Mouse (Mus musculus): ENCODE measurements around the gene Rab31.
A peak's percentile ranks its signal among the peaks of the same experiment; 100 is the strongest.

The Rab31 gene

DNA sequence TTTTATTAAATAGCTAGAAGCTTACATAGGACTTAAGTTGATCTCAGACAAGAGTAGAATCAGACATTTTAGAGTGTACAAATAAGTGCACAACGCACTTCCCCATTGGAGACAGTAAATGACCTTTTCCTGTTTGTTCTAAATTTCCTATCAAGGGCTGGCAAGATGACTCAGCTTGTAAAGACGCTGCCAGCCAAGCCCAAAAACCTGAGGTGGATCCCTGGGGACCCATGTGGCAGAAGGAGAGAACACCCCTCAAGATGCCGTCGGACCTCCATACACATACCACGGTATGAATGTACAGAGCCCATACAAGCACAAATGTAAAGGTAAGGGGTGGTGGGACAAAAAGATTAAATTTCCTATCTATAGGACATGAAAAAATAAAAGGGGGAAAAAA lies 35.4 kb downstream of the Rab31 start:
- DNase-seq (ENCODE audit: low spot score): no peak

- no peak for DNase-seq (ENCODE audit: low spot score)
Observed at GRCm38 (mm10) chr17:65735088-65735487, 37.5 kb downstream of the Rab31 start.

DNA sequence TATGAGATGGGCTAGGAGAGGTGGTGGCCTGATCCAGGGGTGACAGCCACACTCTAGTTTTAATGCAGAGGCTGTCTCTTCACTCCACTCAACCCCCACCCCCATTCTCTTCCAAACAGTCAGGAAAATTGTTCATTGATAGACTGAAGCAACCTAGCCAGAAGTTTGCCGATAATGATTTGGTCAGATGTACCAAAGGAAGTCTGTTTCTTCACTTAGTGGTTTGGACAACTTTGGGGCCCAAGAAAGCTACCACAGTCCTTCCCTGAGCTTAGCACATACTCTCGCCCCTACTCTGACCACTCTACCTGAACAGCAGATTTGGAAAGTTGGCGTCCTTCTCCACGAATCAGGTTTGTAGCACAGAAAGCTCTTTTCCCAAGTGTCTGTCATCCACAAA lies 39.9 kb downstream of the Rab31 start:
- no peak for DNase-seq (ENCODE audit: low spot score)

GRCm38 (mm10) chr17:65731710-65732109 lies 40.8 kb downstream of the Rab31 start:
- no peak for DNase-seq (ENCODE audit: low spot score)

- DNase-seq (ENCODE audit: low spot score): no peak
Observed at GRCm38 (mm10) chr17:65729945-65730741, 42.4 kb downstream of the Rab31 start.

GRCm38 (mm10) chr17:65726755-65727154 lies 45.8 kb downstream of the Rab31 start:
- DNase-seq (ENCODE audit: low spot score): no peak

DNA sequence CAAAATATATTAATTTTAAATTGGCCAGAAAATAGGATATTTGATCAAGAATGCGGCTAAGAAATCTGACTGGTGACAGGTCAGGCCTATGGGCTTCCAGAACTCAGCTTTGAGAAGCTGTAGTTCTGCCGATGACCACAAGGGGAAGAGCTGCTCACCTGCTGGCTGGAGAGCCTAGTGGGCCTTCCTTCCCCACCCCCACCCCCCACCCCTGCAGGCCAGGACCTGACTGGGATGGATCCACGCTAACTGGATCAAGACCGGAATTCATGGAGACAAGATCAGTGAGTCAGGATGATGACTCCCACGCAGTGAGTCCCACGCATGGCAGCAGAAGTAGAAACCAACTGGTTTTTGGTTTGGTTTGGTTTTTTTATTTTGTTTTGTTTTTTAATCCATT lies 46.3 kb downstream of the Rab31 start:
- no peak for DNase-seq (ENCODE audit: low spot score)

DNA sequence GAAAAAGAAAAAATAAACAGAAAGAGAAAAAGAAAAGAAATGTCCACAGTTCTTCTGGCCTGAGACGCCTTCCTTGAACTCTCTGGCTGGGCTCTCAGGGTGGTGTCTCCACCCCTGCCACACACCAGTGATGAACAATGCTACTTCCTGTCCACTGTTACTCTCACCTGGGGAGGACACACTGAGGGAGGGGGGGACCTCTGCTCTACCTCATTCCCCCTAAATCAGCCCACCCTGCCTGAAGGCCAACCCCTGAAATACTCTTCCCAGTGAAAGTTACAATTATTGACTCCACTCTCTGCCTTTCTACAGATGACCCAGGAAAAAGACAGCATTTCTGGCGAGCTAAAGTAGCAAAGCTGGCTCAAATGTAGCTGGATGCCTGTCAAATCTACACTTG lies 46.7 kb downstream of the Rab31 start:
- DNase-seq (ENCODE audit: low spot score): no peak

DNA sequence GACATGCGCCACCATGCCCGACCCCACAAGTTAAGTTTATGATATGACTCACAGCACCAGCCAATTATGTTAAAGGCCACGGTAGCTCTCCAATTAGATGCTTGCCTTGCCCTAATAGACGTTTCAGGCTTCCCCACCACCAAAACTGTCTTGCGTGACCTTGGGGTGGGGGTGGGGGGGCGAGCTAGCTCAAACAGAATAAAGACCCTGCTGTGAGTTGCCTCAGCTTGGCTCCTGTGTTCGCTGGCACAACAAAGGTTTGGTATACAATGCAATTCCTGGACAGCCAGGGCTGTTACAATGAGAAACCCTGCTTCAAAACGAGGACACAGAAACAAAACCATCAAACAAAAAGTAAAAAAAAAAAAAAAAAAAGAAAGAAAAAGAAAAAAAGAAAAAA lies 47.2 kb downstream of the Rab31 start:
- DNase-seq (ENCODE audit: low spot score): no peak

GRCm38 (mm10) chr17:65724254-65724653 lies 48.3 kb downstream of the Rab31 start:
- no peak for DNase-seq (ENCODE audit: low spot score)

DNA sequence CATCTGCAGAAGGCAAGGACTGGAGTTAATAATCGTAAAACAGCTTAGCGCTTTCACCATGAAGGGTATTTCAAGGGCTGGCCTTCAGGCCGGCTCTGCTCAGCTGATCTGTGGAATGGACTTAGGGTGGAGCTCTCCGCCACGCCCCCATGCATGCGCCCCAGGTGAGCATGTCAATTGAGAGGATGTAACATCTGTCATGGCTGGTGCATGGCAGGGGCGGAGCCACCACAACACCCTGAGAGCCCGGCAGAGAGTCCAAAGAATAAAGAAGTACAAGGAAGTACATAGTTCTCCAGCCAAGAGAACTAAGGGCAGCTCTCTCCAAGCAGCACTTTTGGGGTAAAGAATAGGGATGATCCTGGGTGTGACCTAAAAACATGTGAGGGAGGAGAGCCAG lies 48.9 kb downstream of the Rab31 start:
- DNase-seq (ENCODE audit: low spot score): no peak

DNA sequence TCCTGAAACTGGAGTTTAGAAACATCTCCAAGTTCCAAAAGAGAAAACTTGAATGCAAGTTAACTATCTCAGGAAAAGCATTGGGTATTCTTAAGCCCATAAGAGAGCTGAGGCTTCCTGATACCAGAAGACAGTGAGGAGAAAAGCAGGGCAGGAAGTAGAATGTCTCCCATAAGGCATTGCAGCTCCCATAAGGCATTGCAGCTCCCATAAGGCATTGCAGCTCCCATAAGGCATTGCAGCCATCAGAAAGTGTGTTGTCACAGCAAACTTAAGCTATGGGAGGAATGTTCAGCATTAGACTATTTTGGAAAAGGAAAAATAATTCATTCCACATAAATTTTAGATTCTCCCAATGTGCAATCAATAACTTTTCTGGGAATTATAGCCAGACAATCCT lies 51.2 kb downstream of the Rab31 start:
- no peak for DNase-seq (ENCODE audit: low spot score)

DNA sequence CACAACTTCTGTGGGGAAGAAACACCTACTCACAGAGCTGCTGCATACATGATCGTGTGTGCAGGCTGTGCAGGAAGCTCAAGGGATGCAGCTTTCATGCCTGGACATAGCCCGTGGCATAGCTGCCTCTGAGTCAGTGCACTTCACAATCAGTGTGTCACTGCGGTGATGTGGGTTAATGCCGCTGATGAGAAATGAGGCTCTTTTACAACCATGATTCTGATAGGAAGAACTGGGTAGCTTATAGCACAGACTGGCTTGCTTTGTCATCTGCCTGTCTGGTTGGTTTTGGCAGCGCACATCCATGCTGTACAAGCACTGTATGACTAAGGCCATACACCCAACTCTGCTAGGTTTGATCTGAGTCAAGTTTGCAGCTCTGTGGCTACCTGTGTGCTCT lies 52.7 kb downstream of the Rab31 start:
- no peak for DNase-seq (ENCODE audit: low spot score)

DNA sequence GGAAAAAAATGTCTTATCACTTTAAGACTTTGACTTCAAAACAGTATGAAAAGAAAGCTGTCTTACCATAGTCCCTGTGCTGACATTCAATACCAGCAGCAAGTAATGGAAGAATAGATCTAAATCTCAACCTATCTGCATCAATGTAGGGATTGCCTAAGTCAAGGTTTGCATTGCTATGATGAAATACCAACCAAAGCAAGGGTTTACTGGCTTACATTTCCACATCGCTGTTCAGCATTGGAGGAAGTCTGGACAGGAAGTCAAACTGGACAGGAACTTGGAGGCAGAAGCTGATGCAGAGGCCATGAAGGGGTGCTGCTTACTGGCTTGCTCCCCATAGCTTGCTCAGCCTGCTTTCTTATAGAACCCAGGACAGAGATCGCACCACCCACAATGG lies 54.0 kb downstream of the Rab31 start:
- no peak for DNase-seq (ENCODE audit: low spot score)

- no peak for DNase-seq (ENCODE audit: low spot score)
Observed at GRCm38 (mm10) chr17:65717658-65718199, 54.8 kb downstream of the Rab31 start.

DNA sequence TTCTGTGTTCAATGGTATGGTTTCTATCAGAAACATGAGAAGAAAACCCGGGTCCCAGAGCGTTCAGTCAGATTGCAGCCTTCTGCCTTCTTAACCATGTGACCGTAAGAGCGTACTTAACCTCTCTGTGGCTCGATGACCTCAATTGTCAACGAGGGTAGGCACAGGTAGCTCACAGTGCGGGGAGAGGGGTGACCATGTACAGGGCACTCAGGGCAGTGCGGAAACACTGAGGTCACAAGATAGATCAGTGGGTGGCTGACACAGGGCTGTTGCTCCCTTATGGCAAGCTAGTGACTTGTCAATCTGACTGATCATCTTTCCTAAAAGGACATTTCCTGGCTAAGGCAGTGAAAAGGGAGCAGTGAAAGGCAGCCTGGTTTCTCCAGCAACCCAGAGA lies 58.5 kb downstream of the Rab31 start:
- no peak for DNase-seq (ENCODE audit: low spot score)

DNA sequence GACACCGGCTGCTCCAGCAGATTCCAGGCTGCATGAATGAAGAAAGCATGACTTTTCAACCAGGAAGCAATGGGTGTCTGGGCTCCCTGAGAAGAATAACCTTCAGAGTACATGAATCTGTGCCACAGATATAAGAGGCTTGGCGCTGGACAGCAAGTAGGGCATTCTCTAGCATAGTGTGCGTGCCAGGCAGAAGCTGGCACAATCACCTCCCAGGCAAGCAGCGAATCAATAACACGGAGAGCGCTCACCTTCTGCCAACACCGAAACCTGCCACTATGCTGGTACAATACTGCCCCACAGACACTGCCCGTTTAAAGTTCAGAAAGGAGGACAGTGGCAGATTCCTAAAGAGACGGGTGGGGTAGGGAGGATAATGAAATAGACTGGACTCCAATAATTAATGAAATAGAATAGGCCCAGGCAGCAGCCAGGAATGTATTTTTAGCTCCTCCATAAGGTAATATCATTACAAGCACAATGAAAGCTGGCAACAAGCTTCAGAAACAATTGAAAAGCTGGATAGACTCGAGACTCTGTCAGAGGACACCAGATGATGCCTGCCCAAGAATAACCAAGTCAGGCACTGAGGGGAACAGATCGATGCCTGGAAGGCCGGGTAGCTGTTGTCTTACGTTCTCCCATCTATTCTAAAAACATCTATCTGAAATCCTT lies 59.6 kb downstream of the Rab31 start:
- no peak for DNase-seq (ENCODE audit: low spot score)

- no peak for DNase-seq (ENCODE audit: low spot score)
Observed at GRCm38 (mm10) chr17:65711779-65712178, 60.8 kb downstream of the Rab31 start.

DNA sequence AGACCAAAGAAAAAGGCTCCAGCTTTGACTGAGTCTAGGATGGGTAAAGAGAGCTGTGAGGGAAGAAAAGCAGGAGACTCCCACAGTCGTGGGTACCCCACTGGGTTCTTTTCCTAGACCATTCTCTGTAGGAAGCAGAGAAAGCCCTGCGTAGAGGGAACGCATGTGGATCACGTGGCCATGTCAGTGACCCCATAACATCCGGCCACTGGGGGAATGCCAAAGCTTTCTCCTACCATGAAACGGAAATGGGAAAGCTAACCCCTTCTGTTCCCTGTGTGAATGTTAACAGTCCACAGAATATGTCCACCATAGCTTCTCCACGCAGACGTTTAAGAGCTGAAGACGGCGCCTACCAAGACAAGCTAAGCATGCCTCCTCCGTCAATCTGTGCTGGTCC lies 62.0 kb downstream of the Rab31 start:
- DNase-seq (ENCODE audit: low spot score): no peak

- DNase-seq (ENCODE audit: low spot score): no peak
Observed at GRCm38 (mm10) chr17:65706220-65706619, 66.3 kb downstream of the Rab31 start.

DNA sequence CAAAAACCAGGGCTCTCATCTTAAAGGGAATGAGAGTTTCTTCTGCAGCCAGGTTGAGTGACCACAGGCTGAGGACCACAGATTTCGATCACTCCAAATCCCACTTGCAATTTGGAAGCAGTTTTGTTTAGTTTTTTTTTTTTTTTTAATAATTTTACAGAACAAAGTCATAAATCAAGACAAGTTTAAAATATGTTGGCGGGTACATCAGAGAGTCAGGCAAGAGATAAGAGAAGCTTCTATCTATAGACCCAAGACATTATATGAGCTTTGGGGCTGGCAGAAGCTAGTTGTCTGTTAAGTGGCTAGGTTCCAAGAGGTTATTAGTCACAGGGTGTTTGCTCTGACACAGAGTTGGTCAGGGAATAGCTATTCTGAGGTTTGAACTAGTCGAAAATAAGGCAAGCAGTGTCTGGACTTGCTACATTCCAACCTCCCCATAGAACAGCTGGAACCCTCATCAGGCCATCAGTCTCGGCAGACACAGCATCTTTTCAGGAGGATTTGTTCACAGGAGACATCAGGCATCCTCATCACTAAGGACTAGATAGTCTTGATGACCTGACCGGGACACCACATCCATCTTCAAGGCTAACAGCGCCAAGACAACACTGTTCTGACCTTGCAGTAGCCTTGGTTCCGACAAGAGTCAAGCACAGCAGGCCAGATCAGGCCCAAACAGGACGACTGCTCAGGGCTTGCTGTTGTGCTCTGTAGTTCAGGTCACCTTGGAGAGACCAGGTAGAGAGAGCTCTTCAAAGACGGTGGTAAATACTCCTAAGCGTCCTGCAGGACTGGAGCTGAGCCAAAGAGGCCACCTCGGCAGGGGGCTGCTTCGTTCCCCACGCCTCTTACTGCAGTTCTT lies 68.8 kb downstream of the Rab31 start:
- no peak for DNase-seq (ENCODE audit: low spot score)

- DNase-seq (ENCODE audit: low spot score): peak; percentile 37
Observed at GRCm38 (mm10) chr17:65701797-65702566, 70.6 kb downstream of the Rab31 start.
